Mouse (Mus musculus) urinary bladder, postnatal 10 days (tissue): Measurements from ENCODE around the gene Kat2a.
A peak's percentile ranks its signal among the peaks of the same experiment; 100 is the strongest.

Experiments used
- DNase-seq: peaks from one replicate; pipeline ENCODE4 v3.0.0; 2022; ENCODE audit warnings: low spot score

Gene Kat2a

DNA sequence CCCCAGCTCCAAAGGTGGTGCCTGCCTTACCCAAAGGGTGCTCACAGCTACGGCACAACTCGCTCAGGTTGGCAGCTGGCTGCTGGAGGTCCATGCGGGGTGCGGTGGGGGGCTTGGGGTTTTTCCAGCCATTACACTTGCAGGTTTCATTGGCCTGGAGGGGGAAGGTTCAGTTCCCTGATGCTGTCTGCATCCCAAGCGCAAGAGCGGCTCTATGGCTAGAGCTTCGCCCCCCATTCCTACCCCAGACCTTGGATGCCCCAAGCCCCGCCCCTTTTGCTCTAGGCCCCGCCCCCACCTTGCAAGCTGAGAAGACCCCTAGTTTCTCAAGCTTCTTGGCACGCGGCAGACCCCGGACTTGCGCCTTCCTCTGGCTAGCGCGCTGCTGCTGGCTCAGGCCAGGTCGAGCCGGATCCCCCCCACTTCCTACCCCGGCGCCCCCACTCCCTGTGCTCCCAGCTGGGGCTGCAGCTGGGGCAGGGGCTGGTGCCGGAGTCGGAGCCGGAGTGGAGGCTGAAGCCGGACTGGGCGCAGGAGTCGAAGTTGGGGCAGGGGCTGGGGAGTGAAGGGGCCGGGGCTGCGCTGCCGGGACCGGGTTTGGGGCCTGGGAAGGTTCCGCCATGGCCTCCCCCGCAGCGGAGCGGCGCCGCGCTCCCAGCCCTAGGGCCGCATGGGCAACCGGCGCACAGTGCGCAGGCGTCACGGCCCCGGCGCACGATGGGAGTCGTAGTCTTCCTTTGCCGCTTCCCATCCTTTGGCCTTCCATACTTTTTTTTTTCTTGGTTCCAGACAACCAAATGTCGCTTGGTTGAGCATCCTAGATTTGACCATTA, at the start of gene Kat2a:
Kat2a (minus strand) TSS at position 683 of the 833 bp plus-strand sequence.
- no peak for DNase-seq

DNA sequence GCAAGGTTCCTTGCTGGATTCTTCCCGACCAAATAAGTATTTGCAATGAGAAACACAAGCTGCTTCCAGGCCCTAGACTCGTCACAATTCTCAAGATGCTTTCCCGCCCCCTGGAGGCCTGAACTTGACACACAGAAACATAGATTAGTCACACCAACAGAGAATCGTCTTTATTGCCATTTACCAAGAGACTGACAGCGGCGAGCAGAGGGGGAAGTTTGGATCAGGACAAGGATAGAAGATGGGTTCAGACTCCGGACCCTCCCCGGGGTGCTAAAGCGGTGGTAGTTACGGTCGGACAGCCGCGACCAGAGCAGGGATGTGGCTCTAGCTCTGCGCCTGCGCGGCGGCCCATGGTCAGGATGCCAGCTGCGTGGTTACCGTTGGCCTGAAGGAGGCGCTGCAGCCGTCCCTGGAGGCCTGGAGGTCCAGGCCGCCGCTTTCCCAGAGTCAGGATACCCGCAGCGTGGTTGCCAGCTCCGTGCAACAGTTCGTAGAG, 49.3 kb upstream of the Kat2a start:
- peak; percentile 54 for DNase-seq

DNA sequence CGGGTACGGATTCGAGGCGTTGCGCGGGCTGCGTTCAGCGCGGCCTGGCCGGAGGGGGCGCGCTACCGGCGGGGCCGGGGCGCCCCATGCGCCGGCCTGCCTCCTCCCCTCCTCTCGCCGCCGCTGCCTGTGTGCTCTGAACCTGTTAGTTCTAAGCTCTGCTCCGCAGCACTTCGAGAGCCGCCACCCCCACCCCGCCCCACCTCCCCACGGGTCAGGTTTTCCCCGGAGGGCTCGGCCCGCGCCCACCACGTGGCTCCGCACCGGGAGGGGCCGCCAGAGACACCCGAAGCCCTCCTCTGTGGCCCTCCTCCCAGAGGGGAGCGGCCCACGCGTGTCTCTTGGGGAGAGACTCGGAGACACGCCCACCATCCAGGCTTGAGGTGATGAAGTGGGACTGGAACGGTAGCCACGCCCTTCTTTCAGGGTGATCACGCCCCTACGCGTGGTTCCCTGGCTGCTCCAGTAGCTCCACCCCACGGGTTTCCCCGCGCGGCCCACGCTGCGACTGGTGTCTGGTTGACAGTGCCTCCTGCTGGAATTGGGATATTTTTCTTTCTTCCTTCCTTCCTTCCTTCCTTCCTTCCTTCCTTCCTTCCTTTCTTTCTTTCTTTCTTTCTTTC, 47.5 kb upstream of the Kat2a start, which contains the start of gene Kcnh4:
Kcnh4 (minus strand) TSS at position 332 of the 623 bp plus-strand sequence.
- DNase-seq = no peak

DNA sequence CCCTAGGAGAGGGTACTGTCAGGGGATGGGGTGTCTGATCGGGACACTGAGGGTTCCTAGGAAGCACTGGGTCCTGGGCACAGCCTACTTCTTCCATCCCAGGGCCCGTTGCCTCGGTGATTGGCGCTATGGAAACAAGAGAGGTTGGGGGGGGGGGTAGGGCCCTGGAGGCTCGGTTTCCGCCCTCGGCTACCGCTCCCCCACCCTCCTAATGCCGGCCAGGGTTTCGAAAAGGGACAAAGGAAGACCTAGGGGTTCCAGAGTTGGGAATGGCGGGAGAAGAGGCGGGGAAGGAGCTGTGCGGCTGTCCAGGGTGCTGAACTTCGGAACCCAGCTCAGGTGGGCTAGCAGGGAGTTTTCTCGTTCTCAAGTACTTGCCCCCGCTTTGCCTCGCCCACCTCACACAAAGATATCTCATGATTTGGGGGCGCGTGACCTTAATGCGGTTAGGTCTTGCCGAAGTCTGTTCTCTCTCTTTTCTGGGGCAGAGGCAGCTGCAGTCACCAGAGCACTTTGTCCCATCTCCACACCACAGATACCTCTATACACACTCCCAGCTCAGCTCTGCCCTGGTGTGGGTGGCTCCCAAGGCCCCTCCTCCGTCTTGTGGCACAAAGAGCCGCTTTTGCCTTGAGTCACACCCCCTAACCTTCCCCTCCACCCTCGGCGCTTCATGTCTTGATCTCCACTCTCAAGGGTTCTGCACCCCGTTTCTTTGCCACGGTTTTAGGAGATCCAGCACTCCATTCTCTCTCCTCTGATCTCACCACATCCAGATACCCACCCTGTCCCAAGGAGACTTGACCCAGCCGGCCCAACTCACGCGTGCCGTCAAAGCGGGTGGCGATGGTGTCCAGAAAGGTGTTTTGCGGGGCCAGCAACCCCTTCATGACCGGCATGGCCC, 46.7 kb upstream of the Kat2a start:
- no peak for DNase-seq

DNA sequence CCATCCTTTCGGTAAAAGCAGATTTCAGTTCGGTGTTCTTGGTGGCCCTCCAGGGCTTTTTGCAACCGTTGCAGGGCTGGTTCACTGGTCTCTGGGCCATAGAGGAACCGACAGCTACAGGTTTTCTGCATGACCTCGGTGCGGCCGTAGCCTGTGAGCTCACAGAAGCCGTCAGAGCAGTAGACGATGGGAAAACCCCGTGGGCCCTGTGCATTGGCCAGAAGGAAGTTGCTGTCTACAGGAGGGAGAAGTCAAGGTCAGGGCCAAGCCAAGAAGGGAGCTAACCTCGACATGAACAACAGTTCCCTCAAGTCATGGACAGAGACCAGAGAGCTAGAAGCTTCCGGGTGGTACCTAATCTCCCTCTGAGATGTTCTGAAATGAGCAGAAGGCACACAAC, 45.3 kb upstream of the Kat2a start:
- DNase-seq = no peak

DNA sequence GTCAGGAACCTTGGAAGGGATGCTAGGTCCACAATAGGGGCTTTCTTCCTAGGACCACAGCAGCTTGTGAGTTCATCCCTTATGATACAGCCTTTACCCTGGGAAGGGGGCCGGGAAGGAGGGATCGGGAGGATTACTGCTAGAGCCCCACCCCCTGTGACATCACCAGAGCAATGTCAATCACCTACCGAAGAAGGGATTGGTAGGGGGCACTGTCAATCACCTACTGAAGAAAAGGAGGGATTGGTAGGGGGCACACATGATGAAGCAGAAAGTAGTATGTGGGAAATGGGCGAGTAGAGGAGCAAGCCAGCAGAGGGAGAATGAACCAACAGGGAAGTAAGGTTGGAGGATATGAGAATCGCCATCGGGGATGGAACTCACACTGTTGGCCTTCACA, 44.2 kb upstream of the Kat2a start:
- no peak for DNase-seq

DNA sequence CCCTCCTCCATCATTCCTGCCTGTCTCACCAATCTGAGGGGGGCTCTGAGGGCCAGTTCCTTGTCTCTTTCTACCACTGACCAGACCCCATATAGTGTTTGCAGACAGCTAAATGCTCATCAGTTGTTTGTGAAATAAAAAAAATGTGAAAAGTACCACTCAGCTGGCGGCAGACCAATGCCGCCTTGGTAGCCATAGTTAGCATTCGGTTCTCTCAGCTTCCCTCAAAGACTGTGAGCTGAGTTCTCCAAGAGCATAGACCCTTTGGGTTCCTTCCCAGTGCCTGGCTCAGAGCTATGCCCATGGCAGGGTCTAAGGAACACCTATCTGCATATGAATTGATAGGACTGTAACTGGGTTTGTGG, 42.4 kb upstream of the Kat2a start:
- DNase-seq = no peak

DNA sequence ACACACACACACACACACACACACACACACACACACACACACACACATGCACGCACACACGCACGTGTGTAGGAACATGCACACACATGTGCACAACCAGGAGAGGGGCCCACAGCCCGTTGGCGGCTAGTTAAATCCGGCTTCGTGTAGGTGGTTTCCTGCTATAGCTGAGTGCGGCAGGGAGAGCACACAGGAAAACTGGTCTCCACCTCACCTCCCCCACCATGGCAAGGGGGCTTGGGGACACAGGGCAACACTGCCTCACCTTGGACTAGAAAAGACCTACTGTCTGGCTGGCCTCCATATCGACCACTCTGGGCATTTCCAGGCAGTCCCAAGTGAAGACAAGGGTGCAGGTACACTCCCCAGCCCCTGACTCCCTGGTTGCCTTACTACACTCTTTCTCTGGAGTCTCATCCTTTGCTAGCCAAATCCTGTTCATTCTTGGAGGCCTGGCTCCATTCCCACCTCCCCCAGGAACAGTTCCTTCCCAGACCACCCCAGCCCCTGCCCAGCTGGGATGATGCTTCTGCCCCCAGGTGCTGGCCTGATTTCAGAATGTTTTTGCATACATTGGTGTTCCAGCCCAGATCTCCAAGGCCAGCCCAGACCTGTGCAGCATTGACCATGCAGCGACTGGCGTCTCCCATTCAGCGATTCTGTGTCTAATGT, 41.9 kb upstream of the Kat2a start:
- no peak for DNase-seq

DNA sequence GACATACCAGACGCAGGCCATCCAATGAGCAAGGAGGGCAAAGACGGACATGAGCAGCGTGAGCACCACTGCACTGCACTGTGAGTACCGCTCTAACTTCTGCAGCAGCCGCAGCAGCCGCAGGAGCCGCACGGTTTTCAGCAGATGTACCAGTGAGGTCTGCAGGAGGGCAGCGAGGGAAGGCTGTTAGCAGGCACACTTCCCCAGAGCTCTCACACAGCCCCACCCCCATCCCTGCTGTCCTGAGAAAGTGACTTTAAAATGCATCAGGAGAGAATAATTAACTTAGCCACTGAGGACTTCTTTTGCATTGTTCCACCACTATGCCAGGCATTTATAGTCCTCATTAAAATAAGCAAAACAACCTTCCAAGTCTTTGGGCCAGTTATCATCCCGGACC, 40.0 kb upstream of the Kat2a start:
- DNase-seq = no peak

DNA sequence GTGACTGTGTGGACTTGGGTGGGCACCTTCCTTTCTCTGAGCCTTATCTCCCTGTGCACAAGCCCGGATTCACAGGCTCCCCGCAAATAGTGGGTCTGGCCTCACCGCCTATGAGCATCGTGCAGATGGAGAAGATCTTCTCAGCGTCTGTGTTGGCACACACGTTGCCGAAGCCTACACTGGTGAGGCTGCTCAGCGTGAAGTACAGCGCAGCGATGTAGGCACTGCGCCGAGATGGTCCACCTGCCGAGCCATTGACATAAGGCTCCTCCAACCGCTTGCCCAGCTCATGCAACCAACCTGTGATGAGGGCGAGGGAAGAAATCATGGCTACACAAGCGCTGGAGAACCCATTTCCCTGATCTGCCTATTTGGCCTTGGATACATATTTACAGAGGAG, 37.9 kb upstream of the Kat2a start:
- DNase-seq = no peak

DNA sequence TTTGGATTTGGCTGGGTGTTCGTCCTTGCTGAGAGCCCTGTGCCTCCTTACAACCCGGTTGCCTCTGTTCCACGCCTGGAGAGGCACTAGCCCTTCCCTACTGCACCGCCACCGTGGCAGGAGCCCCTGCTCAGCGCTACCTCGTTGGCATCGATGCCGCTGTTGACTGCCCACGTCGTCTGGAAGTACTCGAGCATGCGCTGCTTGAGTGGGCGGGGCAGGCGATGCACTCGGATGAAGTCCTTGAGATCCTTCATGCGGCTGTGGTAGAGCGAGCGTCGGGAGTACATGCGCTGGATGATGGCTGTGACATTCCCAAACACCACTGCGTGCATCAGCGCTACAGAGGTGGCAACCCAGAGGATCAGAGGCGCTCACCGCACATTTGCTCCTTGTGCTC, 37.2 kb upstream of the Kat2a start:
- DNase-seq = no peak

DNA sequence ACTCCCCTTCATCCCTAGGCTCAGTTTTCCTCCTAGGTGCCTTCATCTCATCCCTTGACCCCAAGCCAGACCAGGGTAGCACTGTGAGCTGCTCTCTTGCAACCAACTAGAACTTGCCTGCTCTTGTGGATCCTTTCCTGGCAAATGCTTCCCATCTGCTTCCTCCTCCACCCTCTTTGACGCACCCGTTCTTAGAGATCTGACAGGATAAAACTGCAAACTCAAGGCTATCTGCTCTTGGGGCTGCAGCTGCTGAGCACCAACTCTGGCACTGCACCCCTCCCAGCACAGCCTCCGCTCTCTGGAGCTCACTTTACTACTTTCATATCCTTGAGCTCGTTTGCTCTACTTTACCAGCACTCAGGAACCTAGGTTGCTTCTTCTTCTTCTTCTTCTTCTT, 36.4 kb upstream of the Kat2a start:
- DNase-seq = no peak

DNA sequence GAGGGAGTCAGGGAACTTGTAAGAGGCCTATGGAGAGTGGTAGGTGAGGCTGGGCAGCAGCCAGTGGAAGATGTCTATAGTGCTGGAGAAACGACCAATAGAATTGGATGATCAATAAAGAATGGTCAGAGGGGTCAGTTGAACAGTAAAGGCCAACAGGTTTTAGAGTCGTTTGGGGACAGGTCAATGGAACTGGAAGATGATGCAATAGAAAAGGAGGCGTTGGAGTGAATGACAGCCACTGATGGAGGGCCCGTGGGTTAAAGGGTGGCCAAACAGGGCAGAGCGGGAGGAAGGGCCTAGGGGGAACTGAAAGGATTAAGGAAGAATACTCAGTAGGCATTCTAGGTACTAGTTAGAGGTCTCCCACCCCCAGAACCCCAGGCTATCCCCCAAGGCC, 34.8 kb upstream of the Kat2a start:
- no peak for DNase-seq

DNA sequence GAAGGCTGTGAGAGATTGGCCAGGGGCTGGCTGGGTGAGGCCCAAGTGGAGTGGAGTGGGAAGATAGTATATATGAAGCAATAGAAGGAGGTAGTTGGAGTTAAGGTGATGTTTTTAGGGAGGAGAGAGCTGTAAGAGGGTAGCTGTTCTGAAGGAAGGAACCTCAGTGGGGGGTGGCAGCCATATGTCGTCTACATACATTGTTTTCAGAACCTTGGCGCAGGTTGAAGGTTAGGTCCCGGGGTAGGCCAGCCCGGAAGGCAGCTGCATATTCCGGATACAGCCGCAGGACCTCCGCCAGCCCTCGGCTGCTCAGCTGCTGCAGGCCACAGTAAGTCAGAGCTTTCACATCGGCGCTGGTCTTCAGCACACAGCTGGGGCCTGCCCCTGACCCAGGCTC, 34.3 kb upstream of the Kat2a start:
- DNase-seq = no peak

DNA sequence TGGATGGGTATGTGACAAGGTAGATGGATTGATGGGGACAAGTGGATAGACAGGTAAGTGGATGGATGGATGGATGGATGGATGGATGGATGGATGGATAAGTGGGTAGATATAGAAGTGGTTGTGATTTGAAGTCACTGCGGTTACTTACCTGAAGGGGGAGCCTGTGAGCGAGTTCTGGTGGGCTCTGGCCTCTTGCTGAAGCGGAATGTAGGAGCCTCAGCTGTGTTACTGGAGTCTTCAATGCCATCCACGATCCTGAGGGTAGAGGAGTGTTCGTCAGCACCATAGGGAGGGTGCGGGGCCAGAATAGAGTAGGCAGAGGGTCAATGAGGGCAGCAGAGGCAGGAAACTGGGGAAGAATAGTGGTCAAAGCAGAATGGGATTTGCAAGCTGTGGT, 32.8 kb upstream of the Kat2a start:
- no peak for DNase-seq

DNA sequence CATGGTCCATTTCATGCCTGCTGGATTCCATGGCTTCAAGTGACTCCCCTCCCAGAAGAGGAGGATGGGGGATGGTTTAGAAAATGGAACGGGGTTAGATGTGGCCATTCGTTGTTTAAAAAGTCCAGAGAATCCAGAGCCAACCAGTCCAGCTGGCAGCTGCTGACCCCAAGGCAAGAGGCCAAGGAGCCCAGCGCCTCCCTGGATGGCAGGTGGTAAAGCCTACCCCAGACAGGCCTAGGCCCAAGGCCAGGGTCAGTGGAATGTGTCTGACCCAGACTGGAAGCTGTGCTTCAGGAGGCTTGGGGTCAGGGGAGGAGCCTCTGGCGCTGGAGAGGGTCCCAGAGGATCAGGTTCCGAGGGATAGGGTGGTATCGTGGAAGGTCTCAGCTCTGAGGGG, 29.1 kb upstream of the Kat2a start:
- no peak for DNase-seq

DNA sequence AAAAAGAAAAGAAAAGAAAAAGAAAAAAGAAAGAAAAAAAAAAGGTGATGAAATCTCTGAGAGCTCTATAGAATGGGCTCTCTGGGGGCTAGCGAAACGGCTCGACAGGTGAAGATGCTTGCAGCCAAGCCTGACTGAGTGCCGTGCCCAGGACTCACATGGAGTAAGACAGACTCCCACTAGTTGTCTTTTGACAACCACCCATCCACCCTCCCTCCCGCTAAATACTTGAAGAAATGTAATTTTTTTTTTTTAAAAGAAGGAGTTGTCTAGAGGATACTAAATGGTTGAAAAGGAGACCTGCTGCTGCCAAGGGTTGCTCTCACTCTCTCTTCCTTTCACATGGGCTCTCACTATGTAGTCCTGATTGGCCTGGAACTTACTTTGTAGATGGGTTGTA, 26.5 kb upstream of the Kat2a start:
- no peak for DNase-seq

DNA sequence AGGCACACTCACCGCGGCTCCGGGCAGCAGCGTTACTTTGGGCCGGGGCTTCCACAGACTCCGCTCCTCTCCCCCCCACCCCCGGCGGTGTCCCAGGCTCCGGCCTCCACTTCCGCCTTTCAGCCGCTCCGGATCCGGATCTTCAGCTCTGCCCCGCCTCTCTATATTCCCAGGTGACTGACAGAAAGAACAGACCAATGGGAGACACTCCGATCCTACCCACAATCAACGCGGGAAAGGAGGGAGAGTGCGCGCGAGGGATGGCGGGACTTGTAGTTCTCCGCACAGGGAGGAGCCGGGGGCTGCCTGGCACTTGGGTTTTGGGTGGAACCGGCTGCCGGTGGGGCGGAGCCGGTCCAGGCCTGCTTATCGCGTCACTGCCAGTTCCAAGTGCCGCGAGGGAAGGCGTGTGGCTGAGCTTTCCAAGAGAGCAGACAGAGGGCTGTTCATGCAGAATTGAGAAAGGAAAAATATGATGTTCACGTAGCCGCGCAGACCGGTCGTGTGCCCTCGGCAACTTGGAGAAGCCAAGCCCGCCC, 25.9 kb upstream of the Kat2a start, which contains the start of gene Rab5c:
Rab5c (minus strand) TSS at position 150 of the 539 bp plus-strand sequence.
- peak; percentile 91 for DNase-seq

DNA sequence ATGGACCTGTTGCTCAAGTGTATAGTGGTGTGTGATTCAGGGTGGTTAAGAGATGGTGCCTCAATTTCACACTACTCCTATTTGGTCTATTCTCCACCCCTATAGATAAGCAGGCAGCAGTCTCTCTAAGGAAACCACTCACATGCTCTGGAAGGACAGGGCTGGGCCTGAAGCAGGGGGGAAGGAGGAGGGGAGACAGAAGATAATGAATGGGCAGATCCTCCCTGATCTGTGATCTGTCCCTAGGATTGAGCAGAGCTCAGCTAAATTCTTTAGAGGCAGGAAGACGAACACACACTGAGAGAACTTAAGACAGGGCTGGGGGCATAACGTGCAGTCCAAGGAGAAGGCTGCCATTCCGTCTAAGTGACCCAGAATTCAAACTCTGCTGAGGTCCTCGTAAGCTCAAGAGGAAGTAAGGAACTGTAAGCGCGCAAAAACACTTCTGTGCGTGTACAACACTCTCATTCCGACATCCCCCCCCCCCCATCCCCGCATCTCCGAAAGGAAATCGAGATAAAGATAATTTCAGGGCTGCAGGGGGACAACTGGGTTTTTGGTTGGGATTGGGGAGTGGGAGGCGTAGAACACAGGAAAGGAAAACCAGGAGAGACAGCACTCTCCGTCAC, 25.0 kb upstream of the Kat2a start:
- DNase-seq = no peak

DNA sequence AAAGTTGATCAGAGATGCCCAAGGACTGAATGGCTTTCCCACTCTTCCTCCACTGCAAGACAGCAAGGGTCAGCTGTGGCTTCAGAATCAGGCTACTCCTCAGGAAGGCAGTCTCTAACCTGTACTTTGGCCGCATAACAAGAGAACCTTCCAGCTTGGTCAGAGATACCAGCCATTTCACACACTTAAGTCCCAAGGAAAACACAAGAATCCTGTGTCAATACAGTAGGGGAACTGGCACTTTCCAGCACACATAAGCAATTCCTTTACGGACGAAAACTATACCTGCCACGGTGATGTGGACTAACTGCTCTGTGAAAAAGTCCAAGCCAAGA, 24.4 kb upstream of the Kat2a start:
- DNase-seq = no peak
